Mouse (Mus musculus) lung, postnatal 10 days (tissue): ENCODE data around the gene Map4k3.

Experiments
- DNase-seq: peaks from one replicate; pipeline ENCODE4 v3.0.0; 2021

Map4k3 gene

DNA sequence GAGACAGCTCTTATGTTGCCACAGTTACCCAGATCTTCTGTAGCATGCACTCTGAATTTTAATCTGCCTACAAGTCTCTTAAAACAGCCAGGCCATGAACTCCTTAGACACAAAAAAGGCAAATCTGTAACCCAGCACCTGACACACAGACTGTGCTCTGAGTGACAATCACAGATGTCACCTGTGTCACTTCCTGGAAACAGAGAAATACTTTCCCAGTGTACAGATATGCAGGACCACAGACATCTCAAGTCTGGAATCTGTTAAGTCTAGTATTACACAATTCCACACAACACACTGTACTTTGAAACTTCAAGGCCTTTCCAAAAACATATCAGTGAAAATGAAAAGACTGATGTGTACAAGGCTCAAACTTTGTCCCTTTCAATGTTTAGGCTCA, 103.3 kb downstream of the Map4k3 start:
- no peak for DNase-seq

DNA sequence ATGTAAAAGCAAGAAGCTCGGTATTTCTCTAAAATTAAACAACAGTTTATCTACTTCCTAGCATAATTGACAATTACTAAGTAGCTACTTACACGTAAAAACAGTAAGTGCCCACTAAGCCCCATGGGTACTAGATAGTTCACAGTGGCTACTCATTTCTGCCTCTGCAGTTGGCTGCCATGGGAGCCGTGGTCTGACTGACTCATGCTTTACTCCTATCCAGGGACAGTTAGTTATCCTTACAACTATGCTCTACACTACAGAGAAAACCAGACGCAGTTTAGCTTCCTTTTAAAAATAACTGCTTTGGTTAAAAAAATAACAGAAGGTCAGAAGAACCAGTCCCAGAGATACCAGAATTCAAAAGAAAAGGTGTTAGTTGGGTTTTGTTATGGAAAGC, 106.6 kb downstream of the Map4k3 start:
- no peak for DNase-seq

DNA sequence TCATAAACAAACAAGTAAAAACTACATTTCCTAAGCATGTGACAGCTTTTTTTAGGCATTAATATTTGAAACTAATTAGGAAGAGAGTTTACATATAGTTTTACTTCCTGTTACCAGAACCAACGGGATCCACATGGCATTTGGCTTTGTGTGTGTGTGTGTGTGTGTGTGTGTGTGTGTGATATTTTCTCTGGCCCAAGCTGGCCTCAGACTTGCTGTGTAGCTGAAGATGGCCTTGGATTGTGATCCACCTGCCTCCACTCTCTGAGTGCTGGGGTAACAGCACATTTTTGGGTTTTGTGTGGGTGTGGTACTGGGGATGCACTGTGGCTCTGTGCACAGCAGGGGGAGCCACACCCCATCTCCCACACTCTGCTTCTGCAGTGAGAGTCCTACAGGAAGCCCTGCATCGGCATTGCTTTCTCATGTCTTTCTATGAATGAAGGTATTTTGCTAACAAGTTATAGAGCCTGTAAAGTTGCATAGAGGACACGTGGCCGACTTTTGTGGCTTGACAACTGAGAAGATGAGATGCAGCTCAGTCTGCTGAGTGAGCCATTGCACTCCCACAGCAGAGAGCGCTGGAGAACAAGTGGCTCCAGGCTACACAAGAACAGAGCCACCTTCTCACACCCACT, 107.4 kb downstream of the Map4k3 start:
- DNase-seq: peak; percentile 71

DNA sequence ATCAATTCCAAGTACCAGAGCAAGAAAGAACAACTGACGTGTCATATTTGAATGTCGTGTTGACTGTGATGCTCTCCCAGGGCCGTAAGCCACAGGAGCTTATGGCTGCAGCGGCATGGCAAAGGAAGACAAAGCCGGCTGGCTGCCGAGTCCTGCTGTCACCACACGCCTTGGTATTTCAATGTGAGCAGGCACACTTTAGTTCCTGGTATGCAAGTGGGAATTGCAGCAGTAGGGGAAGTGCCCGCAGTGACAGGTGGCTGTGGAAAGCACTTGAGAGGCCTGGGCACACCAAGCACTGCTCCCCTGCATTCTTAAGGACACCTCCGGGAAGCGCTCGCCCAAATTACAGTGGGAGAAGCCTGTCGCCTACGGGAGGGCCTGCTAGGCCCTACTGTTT, 108.7 kb downstream of the Map4k3 start:
- peak; percentile 16 for DNase-seq

DNA sequence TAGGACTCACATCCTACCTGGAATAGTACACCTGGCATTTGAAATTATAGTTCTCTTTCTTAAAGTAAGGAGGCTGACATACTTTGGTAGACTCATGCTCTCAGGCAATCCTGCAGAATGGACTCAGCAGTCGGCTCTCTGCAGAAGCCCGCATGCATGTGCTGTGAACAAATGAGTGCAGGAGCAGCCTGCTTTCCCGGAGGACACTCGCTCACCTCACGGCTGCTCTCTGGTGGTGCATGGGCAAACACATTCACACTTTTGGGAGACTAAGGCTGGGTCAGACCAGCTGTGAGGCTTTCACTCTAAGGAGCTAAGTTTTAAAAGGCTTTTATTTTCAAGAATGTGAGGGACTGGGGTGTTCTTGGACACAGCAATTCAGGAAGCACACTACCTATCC, 109.4 kb downstream of the Map4k3 start:
- no peak for DNase-seq

DNA sequence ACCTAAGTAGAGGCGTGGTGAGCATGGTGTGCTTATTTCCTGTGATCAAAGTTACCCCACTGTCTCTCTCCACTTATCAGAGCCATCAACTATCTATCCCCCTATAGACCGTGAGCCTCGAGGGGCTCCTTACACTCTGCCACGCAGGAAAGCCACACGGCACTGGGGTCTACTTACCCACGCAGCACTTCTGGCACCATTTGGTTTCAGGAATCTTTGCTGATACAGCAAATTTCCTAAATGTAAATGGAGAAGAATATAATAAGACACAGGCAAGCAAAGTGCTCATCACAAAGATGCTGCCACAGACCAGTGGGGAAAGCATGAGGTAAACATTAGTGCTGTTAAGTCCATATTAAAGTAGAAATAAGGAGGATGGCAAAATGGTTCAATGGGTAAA, 124.5 kb downstream of the Map4k3 start:
- no peak for DNase-seq

DNA sequence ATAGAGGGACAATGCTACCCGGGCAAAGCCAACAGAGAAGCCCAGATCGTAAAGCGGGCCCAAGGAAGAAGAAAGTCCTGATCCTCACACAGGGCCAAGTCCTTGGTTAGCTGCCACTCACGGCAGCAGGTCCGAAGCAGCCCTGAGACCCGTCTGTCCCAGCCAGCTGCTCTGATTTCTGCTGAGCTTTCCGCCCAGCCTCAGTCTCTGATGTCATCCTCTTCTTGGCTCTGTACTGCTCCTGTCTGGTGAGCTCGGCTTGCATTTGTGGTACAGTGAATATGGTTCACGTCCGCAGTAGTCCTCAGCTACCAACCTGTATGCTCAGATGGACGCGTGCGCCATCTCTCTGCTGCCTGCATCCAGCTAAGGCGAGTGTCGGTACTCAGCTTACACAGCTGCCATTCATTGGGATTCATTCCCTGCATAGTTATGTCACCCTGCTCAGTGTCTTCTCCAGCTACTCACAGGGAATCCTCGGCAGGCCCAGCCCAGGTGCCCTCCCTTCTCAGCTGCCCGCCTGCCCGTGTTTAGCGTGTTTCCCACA, 125.1 kb downstream of the Map4k3 start:
- no peak for DNase-seq

DNA sequence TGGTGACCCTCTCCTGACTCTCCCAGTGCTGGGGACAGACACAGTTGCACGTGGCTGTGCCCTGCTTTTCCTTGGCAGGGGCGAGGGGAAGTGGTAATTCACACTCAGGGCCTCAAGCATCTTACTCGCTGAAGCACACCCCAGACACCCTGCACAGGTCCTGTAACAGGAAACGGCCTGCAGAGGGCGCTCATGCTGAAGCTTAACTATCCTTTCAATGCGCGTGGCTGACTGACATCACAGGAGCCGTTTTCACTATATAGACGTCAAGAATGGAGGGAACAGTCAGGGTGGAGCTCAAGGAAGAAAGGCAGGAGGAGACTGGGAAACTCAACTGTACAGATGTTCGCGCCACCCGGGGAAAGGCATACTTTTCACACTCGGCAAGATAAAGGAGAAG, 126.9 kb downstream of the Map4k3 start:
- DNase-seq: peak; percentile 56

DNA sequence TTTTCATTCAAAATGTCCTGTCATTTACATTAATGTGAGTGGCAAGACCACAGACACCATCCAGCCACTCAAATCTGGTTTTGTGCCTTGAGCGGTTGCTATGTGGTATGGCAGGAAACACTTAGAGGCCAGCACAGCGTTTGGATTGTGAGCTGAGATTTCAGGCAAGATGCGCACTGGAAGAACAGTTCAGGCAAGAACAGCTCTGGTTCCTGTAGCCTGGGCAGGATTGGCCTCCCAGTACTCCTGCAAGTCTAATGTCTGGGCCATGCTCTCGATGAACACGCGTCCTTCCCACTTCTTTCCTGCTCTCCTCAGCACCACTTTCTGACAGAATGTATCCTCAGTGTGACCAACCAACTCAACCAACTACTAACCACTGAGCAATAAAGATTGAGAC, 145.2 kb downstream of the Map4k3 start:
- DNase-seq: no peak

DNA sequence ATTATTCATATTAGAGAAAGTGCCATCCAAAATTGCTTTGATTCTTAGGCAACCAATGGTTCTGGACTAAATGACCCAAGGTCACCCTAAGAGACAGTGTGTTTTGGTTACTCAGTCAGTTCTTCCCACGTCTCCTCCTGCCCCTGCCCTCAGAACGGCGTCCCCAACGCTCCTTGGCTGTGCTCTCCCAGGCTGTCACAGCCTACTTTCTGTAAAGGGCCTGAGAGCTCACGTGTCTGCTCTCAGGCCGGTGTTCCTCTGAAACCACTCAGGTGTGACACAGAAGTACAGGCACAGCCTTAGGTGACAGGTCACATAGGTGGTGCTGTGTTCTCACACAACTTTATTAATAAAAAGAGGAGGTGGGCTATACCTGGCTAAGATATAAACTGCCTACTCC, 148.4 kb downstream of the Map4k3 start:
- DNase-seq: no peak

DNA sequence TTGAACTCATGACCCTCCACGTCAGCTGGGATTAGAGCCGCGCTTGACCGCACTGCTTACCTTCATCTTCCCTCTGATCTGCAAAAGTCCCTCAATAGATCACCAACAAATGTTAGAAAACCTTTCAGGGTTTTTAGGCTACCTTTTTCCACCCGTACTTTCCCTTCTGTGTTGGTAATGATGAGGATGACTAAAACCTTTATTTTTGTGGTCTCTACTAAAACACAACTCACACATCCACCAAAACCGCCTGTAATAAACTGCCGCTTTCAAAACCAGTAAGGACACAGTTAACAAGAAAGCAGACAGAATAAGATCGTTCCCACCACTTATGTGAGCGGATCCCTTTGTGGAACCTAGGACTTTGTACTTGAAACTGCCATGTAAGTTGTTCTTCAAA, 149.2 kb downstream of the Map4k3 start:
- no peak for DNase-seq

DNA sequence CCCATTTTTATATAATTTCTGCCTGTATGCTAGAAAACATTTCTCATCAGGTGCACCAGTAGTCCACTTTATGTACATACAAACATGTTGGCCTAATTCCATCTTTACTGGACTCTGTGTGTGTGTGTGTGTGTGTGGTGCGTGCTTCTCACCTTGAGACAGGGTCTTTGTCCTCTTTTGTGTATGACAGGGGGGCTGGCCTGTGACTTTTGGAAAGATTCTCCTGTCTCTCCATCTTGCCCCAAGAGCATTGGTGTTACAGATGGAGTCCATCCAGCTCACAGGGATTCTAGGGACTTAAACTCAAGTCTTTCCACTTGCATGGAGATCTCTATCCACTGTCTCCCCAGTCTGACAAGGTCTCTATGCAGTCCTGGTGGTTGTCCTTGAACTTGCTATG, 150.2 kb downstream of the Map4k3 start:
- no peak for DNase-seq

DNA sequence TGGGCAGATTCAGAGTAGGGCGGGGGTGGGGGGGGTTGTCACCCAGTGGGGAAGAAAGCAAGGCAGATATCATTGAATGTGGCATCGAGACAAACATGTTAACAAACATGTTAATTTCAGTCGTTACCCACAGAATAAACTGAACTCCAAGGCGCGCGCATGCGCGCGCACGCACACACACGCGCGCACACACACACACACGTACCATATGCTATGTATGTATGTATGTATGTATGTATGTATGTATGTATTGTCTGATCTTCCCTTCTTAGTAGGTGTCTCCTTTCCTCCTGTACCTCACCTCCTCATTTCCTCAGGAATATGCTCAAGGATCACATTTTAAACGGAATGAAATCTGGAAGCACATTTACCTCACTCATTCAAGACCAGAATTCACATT, 150.6 kb downstream of the Map4k3 start, which contains the start of gene Cdkl4:
TSS of gene Cdkl4 (minus strand) at position 175 of the 400 bp plus-strand sequence.
- DNase-seq: no peak

DNA sequence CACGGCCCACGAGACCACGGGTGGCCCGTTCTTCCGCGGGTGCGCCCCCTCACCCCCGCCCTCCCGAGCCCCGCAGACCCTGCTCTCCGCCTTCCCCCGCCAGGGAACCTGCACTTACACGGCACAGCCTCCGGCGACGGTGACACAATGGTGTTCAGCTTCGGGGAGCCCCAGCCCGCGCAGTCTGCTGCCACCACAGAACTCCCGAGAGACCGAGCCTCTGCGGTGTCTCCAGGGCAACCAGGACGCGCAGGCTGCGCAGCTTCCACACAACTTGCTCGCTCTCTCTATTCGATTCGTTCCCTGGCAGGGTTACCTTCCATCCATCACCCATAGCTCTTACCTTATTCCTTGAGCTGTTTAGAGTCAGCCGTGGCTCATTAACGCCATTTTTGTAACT, 151.1 kb downstream of the Map4k3 start:
- DNase-seq: peak; percentile 64

DNA sequence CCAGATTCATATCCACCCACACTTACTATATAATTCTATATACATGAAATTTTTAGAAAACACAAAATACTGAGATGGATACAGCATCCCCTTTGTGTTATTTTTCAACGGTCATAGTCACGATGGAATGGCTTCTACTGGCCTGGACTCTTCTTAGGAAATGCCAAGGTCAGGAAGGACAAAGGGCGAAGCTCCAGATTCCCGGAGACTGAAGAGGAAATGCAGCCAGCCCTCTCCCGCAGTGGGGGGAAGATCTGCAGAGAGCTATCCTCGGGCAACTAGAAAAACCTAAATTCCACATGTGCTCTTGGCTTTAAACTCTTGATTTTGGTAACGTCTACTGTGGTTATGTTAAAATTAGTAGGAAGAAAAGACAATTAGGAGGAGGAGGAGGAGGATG, 153.3 kb downstream of the Map4k3 start:
- no peak for DNase-seq

DNA sequence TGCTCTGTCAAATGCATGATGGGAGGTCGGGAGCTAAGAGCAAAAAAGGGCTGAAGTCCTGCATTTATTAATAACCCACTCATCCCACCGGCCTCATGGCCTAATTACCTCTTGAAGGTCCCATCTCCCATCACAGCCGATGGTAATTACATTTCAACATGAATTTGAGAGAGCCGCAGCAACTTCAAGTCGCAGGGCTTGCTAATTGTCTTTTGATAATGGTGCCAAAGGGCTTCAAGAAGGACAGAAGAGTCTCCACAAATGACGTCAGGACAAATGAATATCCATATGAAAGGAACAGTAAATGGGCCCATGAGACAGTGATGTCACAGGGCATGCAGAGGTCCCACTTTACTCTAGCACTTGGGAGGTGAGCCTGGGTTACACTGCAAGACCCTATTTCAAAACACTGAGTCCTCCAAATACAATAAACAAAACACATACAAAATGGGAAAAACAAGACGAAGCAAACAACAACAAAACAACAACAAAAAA, 153.8 kb downstream of the Map4k3 start:
- no peak for DNase-seq

DNA sequence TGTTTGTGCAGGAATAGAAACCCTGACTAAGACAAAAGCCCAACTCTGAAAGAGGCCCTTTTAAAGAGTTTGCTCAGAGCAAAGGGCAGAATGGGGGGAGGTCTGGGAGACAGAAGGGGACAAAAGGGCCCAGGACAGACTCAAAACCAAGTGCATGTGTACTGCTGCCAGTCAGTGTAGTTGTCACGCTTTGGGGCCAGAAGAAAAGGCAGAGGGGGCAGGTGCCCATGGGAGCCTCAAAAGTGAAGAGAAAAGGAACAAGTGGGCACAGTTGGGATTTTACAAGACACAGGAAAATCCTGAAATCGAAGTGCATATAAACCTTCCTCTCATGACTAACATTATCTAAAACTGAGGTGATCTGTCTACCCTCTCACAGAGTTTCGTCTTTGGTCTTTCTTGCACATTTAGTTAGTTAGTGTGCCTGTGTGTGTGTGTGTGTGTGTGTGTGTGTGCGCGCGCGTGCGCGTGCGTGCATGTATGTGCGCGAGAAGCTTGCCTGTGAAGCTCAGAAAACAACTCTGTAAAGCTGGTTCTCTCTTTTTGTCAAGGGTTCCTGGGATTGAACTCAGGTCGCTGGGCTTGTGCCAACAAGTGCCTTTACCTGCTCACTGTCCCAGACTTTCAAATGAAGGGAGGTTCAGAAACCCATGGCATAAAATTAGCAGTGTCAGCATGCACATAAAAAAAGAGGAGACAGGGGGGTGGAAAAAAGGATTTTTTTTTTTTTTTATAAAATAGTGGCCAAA, 155.9 kb downstream of the Map4k3 start:
- no peak for DNase-seq

DNA sequence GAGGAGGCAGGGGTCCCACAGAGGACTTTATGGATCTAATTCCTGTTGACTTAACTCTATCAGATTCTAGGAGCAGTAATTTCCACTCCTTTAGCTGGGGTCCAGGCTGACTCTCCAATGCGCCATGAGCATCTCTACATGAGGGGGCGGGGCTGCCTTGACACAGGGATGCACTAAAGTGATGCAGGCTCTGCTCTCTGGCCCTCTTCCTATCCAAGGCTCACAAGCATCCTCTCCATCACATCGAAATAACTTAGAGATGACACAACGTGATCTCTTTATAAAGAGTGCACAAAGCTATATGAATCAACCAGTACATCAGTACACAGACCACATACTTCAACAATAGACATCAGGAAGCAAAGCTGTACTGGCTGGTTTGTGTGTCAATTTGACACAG, 156.8 kb downstream of the Map4k3 start:
- DNase-seq: no peak

DNA sequence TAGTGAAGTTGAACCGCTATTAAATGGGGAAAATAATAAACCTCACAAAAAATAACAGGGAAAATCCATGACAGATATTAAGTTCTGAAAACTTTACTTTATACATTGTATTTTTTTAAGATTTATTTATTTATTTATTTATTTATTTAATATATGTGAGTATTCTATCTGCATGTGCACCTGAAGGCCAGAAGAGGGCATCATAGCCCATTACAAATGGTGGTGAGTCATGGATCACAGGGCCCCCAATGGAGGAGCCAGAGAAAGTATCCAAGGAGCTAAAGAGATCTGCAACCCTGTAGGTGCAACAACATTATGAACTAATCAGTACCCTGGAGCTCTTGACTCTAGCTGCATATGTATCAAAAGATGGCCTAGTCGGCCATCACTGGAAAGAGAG, 158.6 kb downstream of the Map4k3 start:
- DNase-seq: peak; percentile 11

DNA sequence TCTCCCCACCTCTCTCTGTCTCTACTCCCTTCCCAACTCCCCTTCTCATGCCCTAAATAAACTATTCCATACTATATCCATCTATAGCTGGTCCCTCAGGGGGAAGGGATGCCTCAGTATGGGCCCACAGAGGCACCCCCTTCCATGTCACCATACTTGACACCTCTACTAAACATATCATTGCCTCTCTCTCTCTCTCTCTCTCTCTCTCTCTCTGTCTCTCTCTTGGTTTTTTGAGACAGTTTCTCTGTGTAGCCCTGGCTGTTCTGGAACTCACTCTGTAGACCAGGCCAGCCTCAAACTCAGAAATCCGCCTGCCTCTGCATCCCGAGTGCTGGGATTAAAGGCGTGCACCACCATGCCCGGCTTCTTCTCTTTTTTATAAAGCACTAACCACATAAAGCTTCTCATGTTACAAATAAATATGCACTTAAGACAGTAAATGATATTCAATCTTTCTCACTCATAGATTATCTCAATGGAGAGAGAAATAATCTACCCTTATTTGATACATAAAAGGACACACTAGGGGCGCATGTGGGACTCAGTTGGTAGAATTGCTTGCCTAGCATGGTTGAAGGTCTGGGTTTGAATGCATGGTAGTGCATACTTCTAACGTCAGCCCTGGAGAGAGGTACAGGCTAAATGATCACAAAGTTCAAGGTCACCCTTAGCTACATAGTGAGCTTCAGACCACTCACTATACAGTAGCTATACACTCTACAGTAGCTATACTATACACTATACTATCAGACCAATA, 159.3 kb downstream of the Map4k3 start:
- no peak for DNase-seq

DNA sequence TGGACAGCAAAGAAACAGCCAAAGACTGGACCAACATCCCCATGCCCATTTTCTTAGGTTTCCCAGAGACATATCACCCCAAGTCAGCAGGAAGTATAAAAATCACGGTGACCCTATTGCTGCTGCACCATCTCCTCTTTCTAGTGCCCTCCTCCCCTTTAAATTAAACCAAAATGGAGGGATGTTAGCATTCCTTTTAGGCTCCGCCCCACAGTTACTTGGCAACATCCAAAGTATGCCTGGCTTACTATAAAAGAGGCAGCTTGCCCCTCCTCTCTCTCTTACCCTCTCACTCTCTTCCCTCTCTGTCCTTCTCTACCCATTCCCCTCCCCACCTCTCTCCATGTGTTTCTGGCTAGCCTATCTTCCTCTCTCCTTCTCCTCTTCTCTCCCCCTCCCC, 159.8 kb downstream of the Map4k3 start:
- DNase-seq: no peak

DNA sequence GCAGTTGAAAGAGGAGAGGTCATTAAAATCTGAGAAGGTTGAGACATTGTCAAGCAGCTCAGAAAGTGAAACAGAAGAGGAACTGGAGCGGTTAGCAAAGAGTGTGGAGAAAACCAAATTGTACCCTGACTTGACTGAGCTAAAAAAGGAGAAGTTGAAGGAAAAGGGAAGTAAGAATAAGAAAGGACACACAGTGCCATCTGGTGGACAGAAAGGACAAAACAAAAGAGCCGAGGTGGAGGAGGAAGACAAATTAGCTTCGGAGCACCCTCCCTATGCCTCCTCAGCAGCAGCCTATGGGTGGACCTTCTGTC, 163.7 kb downstream of the Map4k3 start:
- peak; percentile 37 for DNase-seq

DNA sequence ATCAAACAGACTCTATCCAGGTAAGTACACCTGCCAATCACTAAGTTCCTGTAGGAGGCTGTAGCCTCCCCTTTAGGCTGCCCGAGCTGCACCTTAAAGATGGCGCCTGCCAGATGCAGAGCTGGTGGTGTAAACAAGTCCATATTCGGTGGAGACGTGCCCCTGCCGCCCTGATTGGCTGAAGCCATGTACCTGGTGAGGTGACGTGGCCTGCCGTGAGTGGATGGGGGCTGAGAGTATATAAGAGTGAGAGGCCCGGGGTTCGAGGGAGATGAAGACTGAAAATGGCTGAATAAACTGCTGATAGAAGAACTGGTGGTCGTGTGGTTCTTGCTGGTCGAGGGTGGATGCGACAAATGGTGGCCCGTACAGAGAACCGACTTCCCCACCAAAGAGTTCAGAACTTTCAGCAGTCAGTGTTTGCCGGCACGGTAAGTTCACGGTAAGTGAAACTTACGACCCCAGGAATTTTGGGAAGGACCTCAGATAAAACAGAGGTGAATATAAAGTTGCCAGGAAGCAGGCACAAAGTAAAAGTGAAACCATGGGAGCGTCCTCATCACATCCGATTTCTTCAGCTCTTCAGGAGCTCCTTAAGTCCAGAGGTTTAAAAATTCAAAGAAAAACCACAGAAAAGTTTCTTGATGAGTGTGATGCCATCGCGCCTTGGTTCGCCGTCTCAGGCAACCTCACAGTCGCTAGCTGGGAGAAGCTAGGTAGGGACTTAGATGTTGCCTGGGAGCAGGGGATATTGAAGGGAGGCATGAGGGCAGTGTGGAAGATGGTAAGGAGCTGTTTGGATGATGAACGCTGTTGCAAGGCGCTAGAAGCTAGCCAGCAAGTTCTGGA, 164.3 kb downstream of the Map4k3 start:
- peak; percentile 19 for DNase-seq
